Mouse (Mus musculus) G1E (cell line): ENCODE measurements around the gene Supt3.

Experiments
- CTCF ChIP-seq: IDR thresholded peaks from 2 replicates; pipeline ENCODE4 v1.5.1; 2012; ENCODE audit warnings: low read depth, low read length, inconsistent platforms, mixed read lengths
- GATA1 ChIP-seq: IDR thresholded peaks from 2 replicates; pipeline ENCODE4 v1.6.1; 2012; ENCODE audit warnings: borderline replicate concordance, low read length, inconsistent platforms, mixed read lengths
- GATA2 ChIP-seq: IDR thresholded peaks from 2 replicates; pipeline ENCODE4 v1.6.1; 2012; ENCODE audit warnings: low read depth, low read length, inconsistent platforms, borderline replicate concordance
- POLR2AphosphoS5 ChIP-seq: IDR thresholded peaks from 2 replicates; pipeline ENCODE4 v1.6.1; 2012; ENCODE audit warnings: low read depth, low read length, inconsistent platforms; ENCODE audit not compliant: insufficient replicate concordance

DNA sequence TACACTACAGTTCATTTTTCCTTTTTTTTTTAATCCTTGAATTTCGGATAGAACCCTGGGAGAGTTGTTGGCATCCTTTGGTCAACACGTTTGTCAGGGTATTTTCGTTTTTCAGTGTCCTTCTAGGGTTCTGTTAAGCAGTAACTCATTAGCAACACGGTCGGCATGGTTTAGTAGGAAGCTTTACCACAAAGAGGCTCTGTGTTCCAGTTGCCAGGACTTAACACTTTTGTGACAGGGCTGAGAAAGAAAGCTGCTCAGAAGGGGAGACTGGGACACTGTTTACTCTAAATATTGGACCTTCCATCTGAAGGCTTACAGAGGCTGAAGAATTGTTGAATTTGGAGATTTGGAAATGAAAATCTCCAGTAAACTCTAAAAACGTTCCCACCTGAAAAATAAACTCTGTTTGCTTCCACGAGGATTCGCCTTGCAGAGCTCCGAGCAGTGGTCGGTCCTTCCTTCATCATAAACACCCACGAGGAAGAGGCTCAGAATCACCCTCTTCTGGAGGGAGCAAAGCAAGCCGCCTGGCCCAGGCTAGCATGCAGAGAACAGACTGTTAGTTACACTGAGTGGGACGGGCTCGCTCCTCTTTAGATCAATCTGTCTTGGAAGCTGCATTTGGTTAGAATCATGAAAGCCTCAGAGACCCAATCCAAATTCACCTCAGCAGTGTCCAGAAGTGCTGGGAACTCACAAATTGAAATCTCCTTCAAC is 301.1 kb downstream of the Supt3 start:
- TF ChIP-seq GATA1 (no peak), POLR2AphosphoS5 (no peak), CTCF (no peak), GATA2 (no peak)
